Mouse (Mus musculus) ES-Bruce4 (cell line): Measurements from ENCODE around the gene Ece1.

ENCODE experiments used
- EP300 ChIP-seq: IDR thresholded peaks from 2 replicates; pipeline ENCODE4 v1.6.1; 2011; ENCODE audit warnings: low read depth, low read length; ENCODE audit not compliant: insufficient read depth
- POLR2A ChIP-seq: IDR thresholded peaks from one replicate; pipeline ENCODE4 v1.8.1; 2011; ENCODE audit warnings: low read length; ENCODE audit not compliant: insufficient read depth

DNA sequence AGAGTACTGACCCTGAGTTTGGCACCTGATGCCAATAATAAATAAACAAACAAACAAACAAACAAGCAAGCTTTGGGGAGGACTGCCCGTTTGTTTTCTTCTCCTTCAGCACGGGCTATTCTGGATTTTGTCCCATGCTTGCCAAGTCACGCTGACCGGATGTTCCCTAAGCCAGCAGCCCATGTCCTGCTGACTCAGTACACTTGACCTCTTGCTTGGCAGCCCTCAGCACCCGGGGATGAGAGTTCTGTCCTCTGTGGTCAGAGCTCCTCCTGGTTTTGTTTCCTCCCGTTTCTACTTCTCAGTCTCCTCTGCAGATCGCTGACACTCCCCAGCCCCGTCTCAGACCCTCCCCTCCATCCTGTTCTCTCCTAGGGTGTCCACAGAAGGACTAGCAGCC, 24.2 kb upstream of the Ece1 start:
- TF ChIP-seq POLR2A (no peak), EP300 (no peak)
